ENCODE assay signal across 1 mouse cellular context in the genomic region with DNA sequence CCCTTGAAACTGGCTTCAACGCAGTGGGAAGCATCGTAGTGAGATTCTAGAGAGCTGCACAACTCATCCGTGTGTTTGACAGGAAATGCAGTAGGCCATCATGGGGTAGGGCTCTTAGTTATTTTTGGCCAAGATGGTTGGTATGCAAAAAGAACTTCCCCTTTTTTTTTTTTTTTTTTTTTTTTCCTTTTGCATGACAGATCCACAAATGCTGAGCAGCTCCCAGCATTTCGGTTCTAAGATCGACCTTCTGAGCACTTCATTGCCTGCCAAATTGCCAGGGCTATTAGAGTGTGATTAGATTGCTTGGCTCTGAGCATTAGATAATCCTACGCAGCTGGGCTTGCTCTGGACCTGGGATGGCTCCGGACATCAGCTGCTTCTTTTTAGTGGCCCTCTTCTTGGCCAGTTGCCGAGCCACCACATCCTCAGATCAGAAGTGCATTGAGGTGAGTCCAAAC.
A peak's percentile ranks its signal among the peaks of the same experiment; 100 is the strongest.
TF ChIP-seq lines count a peak whose summit lies in the region.

A gene (plus strand): TSS at position 218 of the 461 bp plus-strand sequence.

TF ChIP-seq in MEL, 35 proteins besides CTCF, POLR2A, EP300 and RAD21 (continued from another document):
- TF ChIP-seq E2F4 (IDR thresholded peaks at IDR 0.05; ENCODE audit: borderline replicate concordance, low read depth, low read length) = no peak
- TF ChIP-seq MXI1 (IDR thresholded peaks at IDR 0.05; ENCODE audit: low read depth, low read length) = peak; percentile 68; the same call in 1 of the 2 replicates
- TF ChIP-seq JUND (IDR thresholded peaks at IDR 0.05; ENCODE audit: low read depth, low read length) = no peak
- peak; percentile 61; the same call in 1 of the 2 replicates for TF ChIP-seq SIN3A (IDR thresholded peaks at IDR 0.05; ENCODE audit: low read length)
- peak; percentile 92; the same call in 1 of the 2 replicates for TF ChIP-seq MEF2A (IDR thresholded peaks at IDR 0.05; ENCODE audit: extremely low read depth, insufficient replicate concordance, low read depth, low read length, poor library complexity, severe bottlenecking)
- TF ChIP-seq ZNF384 (IDR thresholded peaks at IDR 0.05; ENCODE audit: low read depth, low read length) = peak; percentile 99
- no peak for TF ChIP-seq HCFC1 (IDR thresholded peaks at IDR 0.05; ENCODE audit: low read depth, low read length)
- peak; percentile 15; the same call in 1 of the 2 replicates for TF ChIP-seq GATA1 (IDR thresholded peaks at IDR 0.05; ENCODE audit: low read depth, low read length)
- 0 out of 2 replicates have a peak, but pooled peaks have one; percentile 46 for TF ChIP-seq MYC (IDR thresholded peaks at IDR 0.05; ENCODE audit: low read depth, low read length)
